Mouse (Mus musculus): ENCODE results near the gene Nufip2. TPM values are rescaled to one million over a fixed set of nuclear protein-coding genes. Genes with fewer than 3 reads are reported as not detected.
A peak's percentile ranks its signal among the peaks of the same experiment; 100 is the strongest.

Gene Nufip2
- total and polyA plus RNA-seq, 3 experiments = 11.4 to 47.6 (median 44.8) TPM

- DNase-seq = no peak
These were observed 97.3 kb downstream of the Nufip2 start for GRCm38 (mm10) chr11:77783211-77783746.

GRCm38 (mm10) chr11:77783747-77784646 lies 98.0 kb downstream of the Nufip2 start:
- Histone ChIP-seq H3K79me2 (replicated peaks; ENCODE audit: control insufficient read depth, insufficient read depth, low read length) (no peaks in the 10 kb centered on the region), H3K27ac (peak overlapping the region; percentile 81), H3K4me3 (no peak overlapping the region; the same call in 1 of the 2 replicates), H3K4me1 (ENCODE audit: control insufficient read depth, insufficient read depth, low read length) (peaks cover 47% of the 10 kb centered on the region), H3K27me3 (ENCODE audit: control insufficient read depth, insufficient read depth, low read length) (no peaks in the 10 kb centered on the region), H3K9ac (ENCODE audit: low read depth, low read length) (0 out of 2 replicates have a peak overlapping the region, but pooled peaks have one; percentile 19), H3K36me3 (ENCODE audit: control insufficient read depth, insufficient read depth, low read length) (peaks cover under 1% of the 10 kb centered on the region)
- WGBS = 31% methylated on average over 18 of the region's 18 CpGs
- DNase-seq = no peak
- TF ChIP-seq EP300 (IDR thresholded peaks at IDR 0.05; ENCODE audit: insufficient read depth, low read depth, low read length) (no peak), CTCF (IDR thresholded peaks at IDR 0.05) (peak; percentile 51)
- intact Hi-C loops (cut with DNase I) = loop anchor here (2.0 kb wide), 1 partner anchor 17 kb away; no protein-coding TSS in a partner anchor

More at GRCm38 (mm10) chr11:77783211-77783746, 97.3 kb downstream of the Nufip2 start:
- peak overlapping the region; percentile 19; the same call in 1 of the 2 replicates for H3K9ac ChIP-seq (ENCODE audit: low read depth, low read length)
- no peak for TF ChIP-seq EP300 (IDR thresholded peaks at IDR 0.05; ENCODE audit: insufficient read depth, low read depth, low read length)
- no peak for TF ChIP-seq POLR2A (IDR thresholded peaks at IDR 0.05; ENCODE audit: insufficient read depth, low read depth, low read length)
- TF ChIP-seq CTCF (IDR thresholded peaks at IDR 0.05) = no peak
- H3K4me1 ChIP-seq (ENCODE audit: control insufficient read depth, insufficient read depth, low read length) = peaks cover 49% of the 10 kb centered on the region
- H3K27me3 ChIP-seq (ENCODE audit: control insufficient read depth, insufficient read depth, low read length) = no peaks in the 10 kb centered on the region
- 54% methylated on average over 10 of the region's 10 CpGs for WGBS
- no peak overlapping the region for H3K4me3 ChIP-seq
- intact Hi-C loops (cut with DNase I) = no loop called here
- H3K27ac ChIP-seq = peak overlapping the region; percentile 81
- no peaks in the 10 kb centered on the region for H3K79me2 ChIP-seq (replicated peaks; ENCODE audit: control insufficient read depth, insufficient read depth, low read length)
- H3K36me3 ChIP-seq (ENCODE audit: control insufficient read depth, insufficient read depth, low read length) = peaks cover 4% of the 10 kb centered on the region

- Histone ChIP-seq H3K27ac (peak overlapping the region; percentile 81), H3K27me3 (ENCODE audit: control insufficient read depth, insufficient read depth, low read length) (no peaks in the 10 kb centered on the region), H3K9ac (ENCODE audit: low read depth, low read length) (no peak overlapping the region), H3K4me1 (ENCODE audit: control insufficient read depth, insufficient read depth, low read length) (peaks cover 43% of the 10 kb centered on the region), H3K36me3 (ENCODE audit: control insufficient read depth, insufficient read depth, low read length) (no peaks in the 10 kb centered on the region), H3K4me3 (no peak overlapping the region), H3K79me2 (replicated peaks; ENCODE audit: control insufficient read depth, insufficient read depth, low read length) (no peaks in the 10 kb centered on the region)
- no peak for DNase-seq
- intact Hi-C loops (cut with DNase I) = loop anchor here (2.0 kb wide), 1 partner anchor 18 kb away; no protein-coding TSS in a partner anchor
- TF ChIP-seq EP300 (IDR thresholded peaks at IDR 0.05; ENCODE audit: insufficient read depth, low read depth, low read length) = no peak
- TF ChIP-seq POLR2A (IDR thresholded peaks at IDR 0.05; ENCODE audit: insufficient read depth, low read depth, low read length) = no peak
- 37% methylated on average over 9 of the region's 9 CpGs for WGBS
These were observed 98.9 kb downstream of the Nufip2 start for GRCm38 (mm10) chr11:77784894-77785293.

GRCm38 (mm10) chr11:77785396-77785767 lies 99.4 kb downstream of the Nufip2 start:
- H3K4me1 ChIP-seq (ENCODE audit: control insufficient read depth, insufficient read depth, low read length) = peaks cover 46% of the 10 kb centered on the region
- WGBS = 6% methylated on average over 5 of the region's 5 CpGs
- DNase-seq = no peak
- no peaks in the 10 kb centered on the region for H3K79me2 ChIP-seq (replicated peaks; ENCODE audit: control insufficient read depth, insufficient read depth, low read length)
- peak overlapping the region; percentile 1; the same call in 1 of the 2 replicates for H3K4me3 ChIP-seq
- peak overlapping the region; percentile 81 for H3K27ac ChIP-seq
- intact Hi-C loops (cut with DNase I) = loop anchor here (2.0 kb wide), 1 partner anchor 19 kb away; no protein-coding TSS in a partner anchor
- no peaks in the 10 kb centered on the region for H3K36me3 ChIP-seq (ENCODE audit: control insufficient read depth, insufficient read depth, low read length)
- TF ChIP-seq EP300 (IDR thresholded peaks at IDR 0.05; ENCODE audit: insufficient read depth, low read depth, low read length) = no peak
- TF ChIP-seq CTCF (IDR thresholded peaks at IDR 0.05) = no peak
- no peak for TF ChIP-seq POLR2A (IDR thresholded peaks at IDR 0.05; ENCODE audit: insufficient read depth, low read depth, low read length)
- no peaks in the 10 kb centered on the region for H3K27me3 ChIP-seq (ENCODE audit: control insufficient read depth, insufficient read depth, low read length)
- H3K9ac ChIP-seq (ENCODE audit: low read depth, low read length) = peak overlapping the region; percentile 2; the same call in 1 of the 2 replicates

DNA sequence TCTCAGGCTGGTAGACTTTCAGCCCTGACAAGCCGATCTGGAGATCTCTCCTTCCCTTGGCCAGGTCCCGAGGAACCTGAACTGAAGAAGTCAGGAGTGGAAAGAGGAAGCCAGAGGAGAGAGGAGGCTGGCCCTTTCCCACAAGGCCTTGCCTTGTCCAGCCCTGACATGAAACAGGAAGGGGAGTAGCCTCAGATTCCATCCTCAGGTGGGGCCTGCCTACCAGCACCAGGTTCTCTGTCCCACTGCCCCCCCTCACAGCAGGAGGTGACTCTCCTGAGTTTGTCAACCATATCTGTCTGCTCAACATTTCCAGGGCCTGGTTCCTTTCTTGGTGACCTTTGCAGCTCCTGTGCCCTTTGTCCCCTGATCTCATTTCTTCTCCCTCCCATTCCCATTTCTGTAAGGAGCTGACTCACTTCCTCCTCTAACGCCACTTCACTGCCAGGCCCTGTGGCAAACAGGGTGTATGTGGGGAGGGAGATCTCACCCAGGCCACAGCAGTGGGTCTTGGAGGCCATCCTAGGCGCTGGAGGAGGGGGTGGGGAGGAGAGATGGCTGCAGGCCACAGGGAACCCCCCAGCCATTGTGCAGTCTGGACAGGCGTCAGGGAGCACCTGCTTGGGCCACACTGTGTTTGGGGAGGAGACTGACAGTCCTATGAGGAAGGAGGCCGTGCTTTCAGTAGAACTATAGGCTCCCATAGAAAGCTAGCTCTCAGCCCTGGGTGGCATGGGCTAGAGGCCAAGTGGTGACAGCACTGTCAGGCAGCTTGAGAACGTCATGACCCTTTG lies 100.0 kb downstream of the Nufip2 start:
- no peaks in the 10 kb centered on the region for H3K79me2 ChIP-seq (replicated peaks; ENCODE audit: control insufficient read depth, insufficient read depth, low read length)
- DNase-seq = peak; percentile 63 to 74
- intact Hi-C loops (cut with DNase I) = loop anchor here (2.0 kb wide), 1 partner anchor 19 kb away; no protein-coding TSS in a partner anchor

More for the DNA sequence above, 100.0 kb downstream of the Nufip2 start:
- TF ChIP-seq CTCF (IDR thresholded peaks at IDR 0.05) = no peak
- 0 out of 2 replicates have a peak, but pooled peaks have one; percentile 13 for TF ChIP-seq EP300 (IDR thresholded peaks at IDR 0.05; ENCODE audit: insufficient read depth, low read depth, low read length)
- 0 out of 2 replicates have a peak, but pooled peaks have one; percentile 9 for TF ChIP-seq POLR2A (IDR thresholded peaks at IDR 0.05; ENCODE audit: insufficient read depth, low read depth, low read length)
- 20% methylated on average over 7 of the region's 7 CpGs for WGBS
- H3K27me3 ChIP-seq (ENCODE audit: control insufficient read depth, insufficient read depth, low read length) = no peaks in the 10 kb centered on the region
- peaks cover 49% of the 10 kb centered on the region for H3K4me1 ChIP-seq (ENCODE audit: control insufficient read depth, insufficient read depth, low read length)
- peak overlapping the region; percentile 81 for H3K27ac ChIP-seq
- H3K36me3 ChIP-seq (ENCODE audit: control insufficient read depth, insufficient read depth, low read length) = no peaks in the 10 kb centered on the region
- H3K9ac ChIP-seq (ENCODE audit: low read depth, low read length) = peak overlapping the region; percentile 20
- peak overlapping the region; percentile 1; the same call in 1 of the 2 replicates for H3K4me3 ChIP-seq
